Mouse (Mus musculus) megakaryocyte, embryonic 14.5 days (primary cell): Measurements from ENCODE around the gene Cad.

ENCODE experiments used
- FLI1 ChIP-seq: IDR thresholded peaks from 2 replicates; pipeline ENCODE4 v1.6.1; 2012; ENCODE audit warnings: low read length, inconsistent platforms, mixed read lengths
- GATA1 ChIP-seq: IDR thresholded peaks from 3 replicates; pipeline ENCODE4 v1.6.1; 2012; ENCODE audit warnings: mixed read lengths, low read length, inconsistent platforms, borderline replicate concordance

DNA sequence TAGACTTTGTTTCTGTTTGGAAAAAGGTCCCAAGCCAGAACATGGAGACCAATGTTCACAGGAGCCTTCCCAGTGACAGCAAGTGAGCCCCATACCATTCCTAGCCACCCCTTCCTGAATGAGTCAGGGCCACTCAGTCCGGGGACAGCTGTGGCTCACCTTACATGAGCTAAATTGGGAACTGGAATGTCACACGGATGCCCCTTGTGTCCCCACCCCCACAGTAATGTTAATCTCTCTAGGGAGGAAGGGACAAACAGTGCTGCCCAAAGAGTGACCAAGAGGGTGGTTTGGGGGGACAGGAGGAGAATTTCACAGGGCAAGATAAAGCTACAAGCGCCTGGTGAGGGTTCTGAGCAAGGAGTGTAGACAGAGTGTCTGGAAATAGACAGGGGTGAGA is 61.8 kb downstream of the Cad start, which contains the start of gene Trim54:
- TF ChIP-seq GATA1: no peak
- TF ChIP-seq FLI1: no peak
